Mouse (Mus musculus) MEL (cell line): Measurements from ENCODE around the gene Bbof1.

ENCODE experiments used
- BHLHE40 ChIP-seq: IDR thresholded peaks from 2 replicates; pipeline ENCODE4 v1.6.1; 2012; ENCODE audit warnings: low read depth, mild to moderate bottlenecking, inconsistent platforms, low read length, improper control_type of control experiment, borderline replicate concordance
- CHD2 ChIP-seq: IDR thresholded peaks from 2 replicates; pipeline ENCODE4 v1.6.1; 2011; ENCODE audit warnings: low read length, improper control_type of control experiment
- CTCF ChIP-seq, 3 experiments: IDR thresholded peaks in 2 of 3; conservative IDR thresholded peaks in 1 of 3; 2 replicates each; pipeline ENCODE4 v1.5.1; 2011 to 2012; ENCODE audit warnings: low read length in 3 of 3, low read depth in 2 of 3, mild to moderate bottlenecking in 2 of 3, improper control_type of control experiment in 1 of 3, inconsistent platforms in 1 of 3, mixed read lengths in 1 of 3, moderate library complexity in 1 of 3; ENCODE audit not compliant: control insufficient read depth in 1 of 3, insufficient read depth in 1 of 3, poor library complexity in 1 of 3, severe bottlenecking in 1 of 3
- HCFC1 ChIP-seq: IDR thresholded peaks from 2 replicates; pipeline ENCODE4 v1.6.1; 2012; ENCODE audit warnings: low read depth, mild to moderate bottlenecking, inconsistent platforms, low read length, improper control_type of control experiment, moderate library complexity
- MAFK ChIP-seq: IDR thresholded peaks from 2 replicates; pipeline ENCODE4 v1.6.1; 2011; ENCODE audit warnings: low read depth, mild to moderate bottlenecking, low read length, improper control_type of control experiment, borderline replicate concordance
- MAX ChIP-seq: IDR thresholded peaks from 2 replicates; pipeline ENCODE4 v1.6.1; 2011; ENCODE audit warnings: low read length, improper control_type of control experiment
- NELFE ChIP-seq: IDR thresholded peaks from 2 replicates; pipeline ENCODE4 v1.6.1; 2011; ENCODE audit warnings: low read depth, low read length, improper control_type of control experiment
- NRF1 ChIP-seq: IDR thresholded peaks from 2 replicates; pipeline ENCODE4 v1.6.1; 2014; ENCODE audit warnings: low read depth, mild to moderate bottlenecking, inconsistent platforms, low read length, improper control_type of control experiment, moderate library complexity; ENCODE audit not compliant: poor library complexity, insufficient read depth, severe bottlenecking
- POLR2A ChIP-seq, 2 experiments: IDR thresholded peaks; 2 replicates each; pipeline ENCODE4 v1.6.1; 2011 to 2012; ENCODE audit warnings: low read length in 2 of 2, mild to moderate bottlenecking in 2 of 2, control low read depth in 1 of 2, improper control_type of control experiment in 1 of 2, low read depth in 1 of 2, moderate library complexity in 1 of 2; ENCODE audit not compliant: control insufficient read depth in 1 of 2, insufficient read depth in 1 of 2, poor library complexity in 1 of 2
- POLR2AphosphoS2 ChIP-seq: IDR thresholded peaks from 2 replicates; pipeline ENCODE4 v1.6.1; 2011; ENCODE audit warnings: low read length, improper control_type of control experiment
- UBTF ChIP-seq: IDR thresholded peaks from 2 replicates; pipeline ENCODE4 v1.6.1; 2012; ENCODE audit warnings: low read depth, mild to moderate bottlenecking, inconsistent platforms, low read length, improper control_type of control experiment, moderate library complexity, borderline replicate concordance; ENCODE audit not compliant: insufficient read depth
- USF1 ChIP-seq: IDR thresholded peaks from 2 replicates; pipeline ENCODE4 v1.6.1; 2014; ENCODE audit warnings: low read depth, mild to moderate bottlenecking, inconsistent platforms, low read length, improper control_type of control experiment, moderate library complexity
- ZC3H11A ChIP-seq: IDR thresholded peaks from 2 replicates; pipeline ENCODE4 v1.6.1; 2012; ENCODE audit warnings: low read depth, mild to moderate bottlenecking, inconsistent platforms, low read length, improper control_type of control experiment
- ZKSCAN1 ChIP-seq: IDR thresholded peaks from 2 replicates; pipeline ENCODE4 v1.6.1; 2012; ENCODE audit warnings: low read depth, mild to moderate bottlenecking, inconsistent platforms, low read length, improper control_type of control experiment, moderate library complexity

DNA sequence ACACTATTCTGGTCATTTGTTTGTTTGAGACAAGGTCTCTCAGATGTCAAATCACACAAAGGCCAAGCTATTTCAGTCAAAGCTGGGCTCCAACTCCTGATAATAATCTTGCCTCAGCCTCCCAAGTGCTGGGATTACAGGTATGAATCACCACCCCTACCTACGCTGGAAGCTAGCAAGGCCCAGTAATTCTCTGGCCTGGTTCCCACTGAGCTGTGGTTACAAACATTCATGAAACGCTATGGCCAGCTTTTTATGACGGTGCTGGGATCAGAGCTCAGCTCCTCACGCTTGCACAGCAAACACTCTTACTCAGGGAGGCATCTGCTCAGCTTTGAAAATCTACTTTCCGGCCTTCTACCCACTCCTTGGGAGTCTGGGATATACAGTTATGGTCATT, 15.0 kb upstream of the Bbof1 start:
- TF ChIP-seq NRF1 (no peak), NELFE (no peak), USF1 (no peak), POLR2AphosphoS2 (no peak), POLR2A (IDR thresholded peaks at IDR 0.05; ENCODE audit: control insufficient read depth in 1 of 2, insufficient read depth in 1 of 2, low read depth in 1 of 2, low read length in 2 of 2, poor library complexity in 1 of 2) (no peak), CHD2 (no peak), CTCF (IDR thresholded peaks at IDR 0.05 in 2 of 3, conservative IDR thresholded peaks at IDR 0.05 in 1 of 3; ENCODE audit: control insufficient read depth in 1 of 3, insufficient read depth in 1 of 3, low read depth in 2 of 3, low read length in 3 of 3, poor library complexity in 1 of 3, severe bottlenecking in 1 of 3) (no peak), MAFK (no peak), ZC3H11A (no peak), BHLHE40 (no peak), ZKSCAN1 (no peak), MAX (no peak), HCFC1 (no peak), UBTF (no peak)
